Mouse (Mus musculus) heart, adult 2 months (tissue): ENCODE data around the gene Gm20388.

Experiments
- CTCF ChIP-seq: fragments of 200-600 bp; IDR thresholded peaks from 2 replicates; pipeline ENCODE4 v1.8.1; 2022; ENCODE audit warnings: antibody characterized with exemption, mild to moderate bottlenecking, moderate library complexity
- EP300 ChIP-seq: fragments of 200-500 bp; IDR thresholded peaks from 2 replicates; pipeline ENCODE4 v1.6.1; 2011; ENCODE audit warnings: low read depth, low read length, control low read depth; ENCODE audit not compliant: insufficient read depth
- POLR2A ChIP-seq: fragments of 200-500 bp; IDR thresholded peaks from 2 replicates; pipeline ENCODE4 v1.6.1; 2011; ENCODE audit warnings: mild to moderate bottlenecking, low read depth, low read length, control low read depth; ENCODE audit not compliant: insufficient read depth

GRCm38 (mm10) chr8:124014751-124015150 lies 4104.1 kb downstream of the Gm20388 start:
- TF ChIP-seq POLR2A (no peak), EP300 (no peak), CTCF (no peak)
